Mouse (Mus musculus) limb, embryonic 11.5 days (tissue): ENCODE data around the gene Casd1. TPM values are rescaled to one million over a fixed set of nuclear protein-coding genes. Genes with fewer than 3 reads are reported as not detected.
A peak's percentile ranks its signal among the peaks of the same experiment; 100 is the strongest.
"Not testable (repeated sequence)": the region's sequence is repeated elsewhere in the genome, so short reads cannot be mapped to it uniquely, and the experiment has no call there.

Experiments
- ATAC-seq: fragments of 200-750 bp; cut with Nextera tagmentation; 2 replicates; pipeline ENCODE4 v1.8.0; 2017; ENCODE audit warnings: low read depth; ENCODE audit not compliant: insufficient number of reproducible peaks, low FRiP score, low TSS enrichment
- DNase-seq: peaks from one replicate; pipeline ENCODE4 v3.0.0-alpha.2; 2015; ENCODE audit warnings: low spot score
- H3K27ac ChIP-seq: fragments of 300-500 bp; sonication (generic); replicated peaks from 2 replicates; pipeline ENCODE4 v1.5.1; 2014; ENCODE audit warnings: low read depth, mild to moderate bottlenecking, low read length
- H3K27me3 ChIP-seq: fragments of 300-500 bp; sonication (generic); 2 replicates; pipeline ENCODE4 v1.6.1; 2014; ENCODE audit warnings: mild to moderate bottlenecking, low read length, mixed read lengths; ENCODE audit not compliant: control insufficient read depth, insufficient read depth
- H3K36me3 ChIP-seq: fragments of 300-500 bp; sonication (generic); 2 replicates; pipeline ENCODE4 v1.6.1; 2014; ENCODE audit warnings: mild to moderate bottlenecking, low read length, moderate library complexity, mixed read lengths; ENCODE audit not compliant: control insufficient read depth, insufficient read depth
- H3K4me1 ChIP-seq: fragments of 300-500 bp; sonication (generic); 2 replicates; pipeline ENCODE4 v1.6.1; 2014; ENCODE audit warnings: low read length, mixed read lengths; ENCODE audit not compliant: control insufficient read depth, insufficient read depth
- H3K4me2 ChIP-seq: fragments of 300-500 bp; sonication (generic); 2 replicates; pipeline ENCODE4 v1.6.1; 2014; ENCODE audit warnings: low read depth, mild to moderate bottlenecking, moderate library complexity; ENCODE audit not compliant: severe bottlenecking
- H3K4me3 ChIP-seq: fragments of 300-500 bp; sonication (generic); 2 replicates; pipeline ENCODE4 v1.5.1; 2014; ENCODE audit warnings: low read depth, low read length
- H3K9ac ChIP-seq: fragments of 300-500 bp; sonication (generic); 2 replicates; pipeline ENCODE4 v1.6.1; 2014; ENCODE audit warnings: mild to moderate bottlenecking, low read length
- H3K9me3 ChIP-seq: fragments of 300-500 bp; sonication (generic); 2 replicates; pipeline ENCODE4 v1.6.1; 2016; ENCODE audit warnings: low read length; ENCODE audit not compliant: control insufficient read depth
- WGBS: fragments of 180-500 bp; shearing (Covaris S2); extraction: QIAGEN DNeasy Blood & Tissue Kit; methylation state at CpG from one replicate; pipeline ENCODE4 v1.1.7; 2014; 5-methylcytosine and 5-hydroxymethylcytosine counted together
- polyA plus RNA-seq: library from polyadenylated mRNA; unstranded; fragments of >200 nt; fragmentation: Nextera tagmentation; extraction: Ambion mirVana; gene quantifications from 2 replicates; pipeline ENCODE4 v1.2.1, GENCODE M21; 2014

Casd1 gene
- polyA plus RNA-seq, 1 experiment from 2014 or later, result 79.2 TPM

- Histone ChIP-seq H3K9ac (no peak overlapping the region), H3K36me3 (no peaks in the 10 kb centered on the region), H3K27me3 (no peaks in the 10 kb centered on the region), H3K4me3 (no peak overlapping the region), H3K4me1 (peaks cover 17% of the 10 kb centered on the region), H3K27ac (no peak overlapping the region), H3K9me3 (no peaks in the 10 kb centered on the region), H3K4me2 (no peak overlapping the region)
- 37% methylated on average over 3 of the region's 3 CpGs for WGBS
- ATAC-seq, result no peak
- no peak for DNase-seq
Measured at GRCm38 (mm10) chr6:4631464-4631863, 30.8 kb downstream of the Casd1 start.

- H3K4me2 ChIP-seq, result no peak overlapping the region
- no peak overlapping the region for H3K4me3 ChIP-seq
- WGBS, result 87% methylated on average over 4 of the region's 4 CpGs
- DNase-seq (no peak), ATAC-seq (no peak)
- peaks cover 17% of the 10 kb centered on the region for H3K4me1 ChIP-seq
- no peaks in the 10 kb centered on the region for H3K9me3 ChIP-seq
- no peak overlapping the region for H3K9ac ChIP-seq
- H3K27ac ChIP-seq, result no peak overlapping the region
- no peaks in the 10 kb centered on the region for H3K27me3 ChIP-seq
- H3K36me3 ChIP-seq, result peaks cover 3% of the 10 kb centered on the region; the same call in 1 of the 2 replicates
Measured at GRCm38 (mm10) chr6:4633189-4633588, 32.5 kb downstream of the Casd1 start.

- DNase-seq (peak; percentile 46), ATAC-seq (peak; percentile 67)
- Histone ChIP-seq H3K36me3 (peaks cover 3% of the 10 kb centered on the region; the same call in 1 of the 2 replicates), H3K9ac (no peak overlapping the region), H3K4me1 (peaks cover 17% of the 10 kb centered on the region), H3K4me3 (no peak overlapping the region), H3K27me3 (no peaks in the 10 kb centered on the region), H3K4me2 (0 out of 2 replicates have a peak overlapping the region, but pooled peaks have one; percentile 8), H3K9me3 (no peaks in the 10 kb centered on the region), H3K27ac (no peak overlapping the region)
- WGBS, result 13% methylated on average over 1 of the region's 1 CpGs
Measured at GRCm38 (mm10) chr6:4634804-4635203, 34.2 kb downstream of the Casd1 start.

- no peak overlapping the region for H3K4me3 ChIP-seq
- H3K4me1 ChIP-seq, result no peaks in the 10 kb centered on the region
- H3K9ac ChIP-seq, result no peak overlapping the region
- no peaks in the 10 kb centered on the region for H3K27me3 ChIP-seq
- no peaks in the 10 kb centered on the region for H3K9me3 ChIP-seq
- DNase-seq (no peak), ATAC-seq (no peak)
- 87% methylated on average over 7 of the region's 7 CpGs for WGBS
- peaks cover 12% of the 10 kb centered on the region for H3K36me3 ChIP-seq
- no peak overlapping the region for H3K27ac ChIP-seq
- no peak overlapping the region for H3K4me2 ChIP-seq
Measured at GRCm38 (mm10) chr6:4642068-4642467, 41.4 kb downstream of the Casd1 start.

GRCm38 (mm10) chr6:4647351-4647750 lies 46.7 kb downstream of the Casd1 start:
- DNase-seq, result no peak
- Histone ChIP-seq H3K4me3 (no peak overlapping the region), H3K4me2 (no peak overlapping the region), H3K27me3 (no peaks in the 10 kb centered on the region), H3K4me1 (no peaks in the 10 kb centered on the region), H3K36me3 (0 out of 2 replicates have a peak, but pooled peaks cover 2% of the 10 kb centered on the region), H3K27ac (no peak overlapping the region), H3K9ac (no peak overlapping the region), H3K9me3 (no peaks in the 10 kb centered on the region; the same call in 1 of the 2 replicates)
- ATAC-seq, result no peak
- 89% methylated on average over 3 of the region's 3 CpGs for WGBS

GRCm38 (mm10) chr6:4652596-4653134 lies 52.0 kb downstream of the Casd1 start:
- H3K4me2 ChIP-seq, result no peak overlapping the region
- no peak overlapping the region for H3K4me3 ChIP-seq
- no peaks in the 10 kb centered on the region for H3K36me3 ChIP-seq
- no peak overlapping the region for H3K27ac ChIP-seq
- H3K9ac ChIP-seq, result no peak overlapping the region
- no peaks in the 10 kb centered on the region for H3K4me1 ChIP-seq
- ATAC-seq, result no peak
- H3K9me3 ChIP-seq, result no peaks in the 10 kb centered on the region; the same call in 1 of the 2 replicates
- H3K27me3 ChIP-seq, result no peaks in the 10 kb centered on the region
- no peak for DNase-seq
- whole genome bisulfite sequencing, result 78% methylated on average over 8 of the region's 8 CpGs

- H3K4me1 ChIP-seq, H3K4me2 ChIP-seq, H3K4me3 ChIP-seq, ATAC-seq, H3K27ac ChIP-seq, H3K36me3 ChIP-seq, H3K27me3 ChIP-seq, H3K9me3 ChIP-seq, DNase-seq, H3K9ac ChIP-seq: not testable (repeated sequence)
- WGBS, result 94% methylated on average over 12 of the region's 12 CpGs
Measured at GRCm38 (mm10) chr6:4653741-4654140, 53.1 kb downstream of the Casd1 start.

- H3K27me3 ChIP-seq, result no peaks in the 10 kb centered on the region
- DNase-seq (no peak), ATAC-seq (no peak)
- WGBS, result 84% methylated on average over 5 of the region's 5 CpGs
- no peak overlapping the region for H3K9ac ChIP-seq
- no peaks in the 10 kb centered on the region for H3K9me3 ChIP-seq
- H3K4me1 ChIP-seq, result no peaks in the 10 kb centered on the region
- H3K4me2 ChIP-seq, result no peak overlapping the region
- no peaks in the 10 kb centered on the region for H3K36me3 ChIP-seq
- no peak overlapping the region for H3K4me3 ChIP-seq
- no peak overlapping the region for H3K27ac ChIP-seq
Measured at GRCm38 (mm10) chr6:4655466-4655865, 54.8 kb downstream of the Casd1 start.

GRCm38 (mm10) chr6:4655924-4656323 lies 55.3 kb downstream of the Casd1 start:
- H3K9me3 ChIP-seq, result no peaks in the 10 kb centered on the region

More at GRCm38 (mm10) chr6:4655924-4656323, 55.3 kb downstream of the Casd1 start:
- DNase-seq, result no peak
- WGBS, result 92% methylated on average over 4 of the region's 4 CpGs
- Histone ChIP-seq H3K4me3 (no peak overlapping the region), H3K9ac (no peak overlapping the region), H3K27me3 (no peaks in the 10 kb centered on the region), H3K27ac (no peak overlapping the region), H3K4me1 (no peaks in the 10 kb centered on the region), H3K36me3 (no peaks in the 10 kb centered on the region), H3K4me2 (no peak overlapping the region)
- ATAC-seq, result no peak
